Mouse (Mus musculus) heart, postnatal 0 days (tissue): ENCODE results near the gene Rasgrf1. TPM values are rescaled to one million over a fixed set of nuclear protein-coding genes. Genes with fewer than 3 reads are reported as not detected.

Experiments
- ATAC-seq: fragments of 200-750 bp; cut with Nextera tagmentation; 2 replicates; pipeline ENCODE4 v1.8.0; 2017; ENCODE audit warnings: low read depth, moderate number of reproducible peaks, moderate library complexity; ENCODE audit not compliant: insufficient read depth
- DNase-seq: peaks from one replicate; pipeline ENCODE4 v3.0.0-alpha.2; 2016; ENCODE audit warnings: low spot score
- H3K27ac ChIP-seq: fragments of 300-500 bp; sonication (generic); 2 replicates; pipeline ENCODE4 v1.5.1; 2014; ENCODE audit warnings: low read depth, mild to moderate bottlenecking
- H3K27me3 ChIP-seq: fragments of 300-500 bp; sonication (generic); 2 replicates; pipeline ENCODE4 v1.6.1; 2014; ENCODE audit warnings: low read length, mixed read lengths; ENCODE audit not compliant: control insufficient read depth, insufficient read depth
- H3K36me3 ChIP-seq: fragments of 300-500 bp; sonication (generic); replicated peaks from 2 replicates; pipeline ENCODE4 v1.6.1; 2014; ENCODE audit warnings: low read length, mixed read lengths; ENCODE audit not compliant: control insufficient read depth, insufficient read depth
- H3K4me1 ChIP-seq: fragments of 300-500 bp; sonication (generic); 2 replicates; pipeline ENCODE4 v1.6.1; 2014; ENCODE audit warnings: antibody characterized with exemption; ENCODE audit not compliant: control insufficient read depth, insufficient read depth
- H3K4me2 ChIP-seq: fragments of 300-500 bp; sonication (generic); 2 replicates; pipeline ENCODE4 v1.6.1; 2014; ENCODE audit warnings: low read depth, mild to moderate bottlenecking, low read length, moderate library complexity
- H3K4me3 ChIP-seq: fragments of 300-500 bp; sonication (generic); 2 replicates; pipeline ENCODE4 v1.5.1; 2014; ENCODE audit warnings: low read depth, low read length
- H3K9ac ChIP-seq: fragments of 300-500 bp; sonication (generic); replicated peaks from 2 replicates; pipeline ENCODE4 v1.6.1; 2014; ENCODE audit warnings: low read depth, low read length, mixed read lengths
- H3K9me3 ChIP-seq: fragments of 300-500 bp; sonication (generic); replicated peaks from 2 replicates; pipeline ENCODE4 v1.6.1; 2016; ENCODE audit warnings: low read length; ENCODE audit not compliant: control insufficient read depth
- CTCF ChIP-seq: IDR thresholded peaks from 2 replicates; pipeline ENCODE4 v1.5.1; 2016; ENCODE audit warnings: antibody characterized with exemption, control low read depth, low read depth
- EP300 ChIP-seq: IDR thresholded peaks from 2 replicates; pipeline ENCODE4 v1.6.1; 2016; ENCODE audit warnings: antibody characterized with exemption, low read depth
- WGBS: fragments of 180-500 bp; shearing (Covaris S2); extraction: QIAGEN DNeasy Blood & Tissue Kit; methylation state at CpG from one replicate; pipeline ENCODE4 v1.1.7; 2014; 5-methylcytosine and 5-hydroxymethylcytosine counted together
- polyA plus RNA-seq: library from polyadenylated mRNA; unstranded; fragments of >200 nt; fragmentation: Nextera tagmentation; extraction: Ambion mirVana; gene quantifications from 2 replicates; pipeline ENCODE4 v1.2.1, GENCODE M21; 2015
- total RNA-seq: library from RNA; depleted of rRNA; stranded (reverse); fragments of >200 nt; gene quantifications from 2 replicates; pipeline ENCODE4 v1.2.3, GENCODE M21; 2014; ENCODE audit warnings: low replicate concordance

The Rasgrf1 gene
- total and polyA plus RNA-seq, 2 experiments from 2014 or later = not detected

- no peak for TF ChIP-seq CTCF
- TF ChIP-seq EP300 = no peak
- Histone ChIP-seq H3K27ac (no peak overlapping the region), H3K4me2 (no peak overlapping the region), H3K9me3 (no peaks in the 10 kb centered on the region), H3K4me1 (no peaks in the 10 kb centered on the region), H3K4me3 (no peak overlapping the region), H3K36me3 (no peaks in the 10 kb centered on the region), H3K9ac (no peak overlapping the region), H3K27me3 (no peaks in the 10 kb centered on the region)
- DNase-seq (no peak), ATAC-seq (no peak)
- WGBS = 50% methylated on average over 1 of the region's 1 CpGs
These were observed 72.5 kb downstream of the Rasgrf1 start for GRCm38 (mm10) chr9:89982256-89982655.

- WGBS = 80% methylated on average over 3 of the region's 3 CpGs
- H3K27me3 ChIP-seq = no peaks in the 10 kb centered on the region
- ATAC-seq (no peak), DNase-seq (no peak)
- no peaks in the 10 kb centered on the region for H3K9me3 ChIP-seq
- H3K36me3 ChIP-seq = no peaks in the 10 kb centered on the region
- no peak overlapping the region for H3K27ac ChIP-seq
- TF ChIP-seq EP300 (no peak), CTCF (no peak)
- H3K4me1 ChIP-seq = no peaks in the 10 kb centered on the region
- H3K4me3 ChIP-seq = no peak overlapping the region
- no peak overlapping the region for H3K9ac ChIP-seq
- H3K4me2 ChIP-seq = no peak overlapping the region
These were observed 78.3 kb downstream of the Rasgrf1 start for GRCm38 (mm10) chr9:89988053-89988452.

GRCm38 (mm10) chr9:89988811-89989528, 79.3 kb downstream of the Rasgrf1 start:
- no peak overlapping the region for H3K4me2 ChIP-seq
- H3K9ac ChIP-seq = no peak overlapping the region
- no peaks in the 10 kb centered on the region for H3K9me3 ChIP-seq
- no peaks in the 10 kb centered on the region for H3K27me3 ChIP-seq
- 64% methylated on average over 10 of the region's 10 CpGs for WGBS
- DNase-seq (no peak), ATAC-seq (no peak)
- TF ChIP-seq CTCF (no peak), EP300 (no peak)
- no peaks in the 10 kb centered on the region for H3K36me3 ChIP-seq
- no peaks in the 10 kb centered on the region for H3K4me1 ChIP-seq
- H3K27ac ChIP-seq = no peak overlapping the region
- no peak overlapping the region for H3K4me3 ChIP-seq

GRCm38 (mm10) chr9:90006432-90006831, 96.7 kb downstream of the Rasgrf1 start:
- no peak for DNase-seq

GRCm38 (mm10) chr9:90007094-90007493, 97.4 kb downstream of the Rasgrf1 start:
- H3K27ac ChIP-seq = no peak overlapping the region
- WGBS = 20% methylated on average over 2 of the region's 2 CpGs
- no peaks in the 10 kb centered on the region for H3K36me3 ChIP-seq
- no peak overlapping the region for H3K4me3 ChIP-seq
- H3K9me3 ChIP-seq = no peaks in the 10 kb centered on the region
- DNase-seq = no peak
- no peak for ATAC-seq
- H3K27me3 ChIP-seq = no peaks in the 10 kb centered on the region
- no peak overlapping the region for H3K4me2 ChIP-seq
- H3K4me1 ChIP-seq = no peaks in the 10 kb centered on the region
- TF ChIP-seq EP300 = no peak
- no peak for TF ChIP-seq CTCF
- no peak overlapping the region for H3K9ac ChIP-seq

More at GRCm38 (mm10) chr9:90006432-90006831, 96.7 kb downstream of the Rasgrf1 start:
- H3K4me2 ChIP-seq = no peak overlapping the region
- H3K27me3 ChIP-seq = no peaks in the 10 kb centered on the region
- ATAC-seq = no peak
- no peak overlapping the region for H3K9ac ChIP-seq
- no peak overlapping the region for H3K27ac ChIP-seq
- H3K4me3 ChIP-seq = no peak overlapping the region
- H3K36me3 ChIP-seq = no peaks in the 10 kb centered on the region
- 78% methylated on average over 3 of the region's 3 CpGs for WGBS
- TF ChIP-seq EP300 = no peak
- TF ChIP-seq CTCF = no peak
- no peaks in the 10 kb centered on the region for H3K9me3 ChIP-seq
- H3K4me1 ChIP-seq = no peaks in the 10 kb centered on the region

- no peak overlapping the region for H3K27ac ChIP-seq
These were observed 98.4 kb downstream of the Rasgrf1 start for GRCm38 (mm10) chr9:90008138-90008537.

More at GRCm38 (mm10) chr9:90008138-90008537, 98.4 kb downstream of the Rasgrf1 start:
- Histone ChIP-seq H3K27me3 (no peaks in the 10 kb centered on the region), H3K9me3 (no peaks in the 10 kb centered on the region), H3K36me3 (no peaks in the 10 kb centered on the region), H3K4me3 (no peak overlapping the region), H3K9ac (no peak overlapping the region), H3K4me1 (no peaks in the 10 kb centered on the region), H3K4me2 (no peak overlapping the region)
- 50% methylated on average over 6 of the region's 6 CpGs for WGBS
- TF ChIP-seq CTCF = no peak
- no peak for TF ChIP-seq EP300
- ATAC-seq (no peak; the same call in 1 of the 2 replicates), DNase-seq (no peak)
